Mouse (Mus musculus): ENCODE data around the gene Brix1.

The Brix1 gene

GRCm38 (mm10) chr15:10442275-10442674 is 43.5 kb downstream of the Brix1 start:
- no peak for DNase-seq

GRCm38 (mm10) chr15:10441493-10441892 is 44.3 kb downstream of the Brix1 start:
- no peak for DNase-seq

- no peak for DNase-seq
Measured at GRCm38 (mm10) chr15:10439963-10440362, 45.8 kb downstream of the Brix1 start.

GRCm38 (mm10) chr15:10436893-10437292 is 48.9 kb downstream of the Brix1 start:
- DNase-seq = no peak

- no peak for DNase-seq
Measured at GRCm38 (mm10) chr15:10426545-10427266, 59.0 kb downstream of the Brix1 start.

- no peak for DNase-seq
Measured at GRCm38 (mm10) chr15:10426124-10426523, 59.6 kb downstream of the Brix1 start.

All from heart, adult 11 months (tissue).